8 mouse cellular contexts compared by ENCODE assay signal in genomic region chr8:83443052-83443400, GRCm38 (mm10). TPM values are rescaled to one million over a fixed set of nuclear protein-coding genes. Genes with fewer than 3 reads are reported as not detected.
DNase-seq lines count a peak whose midpoint lies in the region; ATAC-seq and TF ChIP-seq lines count a peak whose summit lies in the region.

No protein-coding gene starts in this region.

- H3K9ac ChIP-seq in heart, adult 2 months (ENCODE audit: low read depth, low read length) = no peak overlapping the region
- H3K9ac ChIP-seq in forebrain, postnatal 0 days = peak overlapping the region; percentile 95
- H3K9ac ChIP-seq in liver, embryonic 15.5 days = peak overlapping the region; percentile 95; the same call in 1 of the 2 replicates

- no peaks in the 10 kb centered on the region; the same call in 1 of the 2 replicates for H3K36me3 ChIP-seq in heart, adult 2 months (ENCODE audit: control insufficient read depth, insufficient read depth, low read length)
- H3K36me3 ChIP-seq in E14TG2a.4 (ENCODE audit: insufficient read depth, low read length) = peaks cover 1% of the 10 kb centered on the region
- no peaks in the 10 kb centered on the region for H3K36me3 ChIP-seq in forebrain, postnatal 0 days (ENCODE audit: insufficient read depth)
- peaks cover 8% of the 10 kb centered on the region for H3K36me3 ChIP-seq in liver, embryonic 15.5 days (replicated peaks)

- no peaks in the 10 kb centered on the region for H3K9me3 ChIP-seq in E14TG2a.4 (ENCODE audit: low read length)
- no peaks in the 10 kb centered on the region for H3K9me3 ChIP-seq in forebrain, postnatal 0 days (ENCODE audit: low read length)
- no peaks in the 10 kb centered on the region for H3K9me3 ChIP-seq in liver, embryonic 15.5 days (replicated peaks)

- no peak overlapping the region for H3K27ac ChIP-seq in heart, adult 2 months
- H3K27ac ChIP-seq in forebrain, postnatal 0 days (ENCODE audit: low read depth, low read length) = peak overlapping the region; percentile 96
- peak overlapping the region; percentile 96 for H3K27ac ChIP-seq in liver, embryonic 15.5 days (replicated peaks)

- ATAC-seq in forebrain, postnatal 0 days = no peak
- ATAC-seq in liver, embryonic 15.5 days (ENCODE audit: insufficient read depth) = no peak

- TF ChIP-seq CTCF in heart, adult 2 months (IDR thresholded peaks at IDR 0.05) = no peak
- no peak for TF ChIP-seq CTCF in E14TG2a.4 (conservative IDR thresholded peaks at IDR 0.05; ENCODE audit: low read length)
- no peak for TF ChIP-seq CTCF in forebrain, postnatal 0 days (IDR thresholded peaks at IDR 0.05; ENCODE audit: low read depth)

- TF ChIP-seq POLR2A in heart, adult 2 months (IDR thresholded peaks at IDR 0.05; ENCODE audit: insufficient read depth, low read depth, low read length) = no peak

- H3K27me3 ChIP-seq in heart, adult 2 months (ENCODE audit: control insufficient read depth, insufficient read depth, low read length) = no peaks in the 10 kb centered on the region
- no peaks in the 10 kb centered on the region for H3K27me3 ChIP-seq in E14TG2a.4 (ENCODE audit: insufficient read depth, low read length)
- H3K27me3 ChIP-seq in forebrain, postnatal 0 days (ENCODE audit: insufficient read depth, low read length) = no peaks in the 10 kb centered on the region
- no peaks in the 10 kb centered on the region for H3K27me3 ChIP-seq in liver, embryonic 15.5 days

- DNase-seq in heart, adult 2 months = no peak
- no peak for DNase-seq in heart, adult 18-20 months
- peak; percentile 50 for DNase-seq in forebrain, postnatal 0 days
- no peak for DNase-seq in natural killer cell, adult 2 months (ENCODE audit: low spot score in 2 of 2)
- DNase-seq in layer of hippocampus, adult 9-11 months = no peak
- no peak for DNase-seq in lung, postnatal 4 days

- no peaks in the 10 kb centered on the region; the same call in 1 of the 2 replicates for H3K79me2 ChIP-seq in heart, adult 2 months (replicated peaks; ENCODE audit: control insufficient read depth, insufficient read depth, low read length)

- peak overlapping the region; percentile 84 for H3K4me3 ChIP-seq in heart, adult 2 months
- H3K4me3 ChIP-seq in E14TG2a.4 (replicated peaks; ENCODE audit: low read length) = 0 out of 2 replicates have a peak overlapping the region, but pooled peaks have one; percentile 54
- peak overlapping the region; percentile 94 for H3K4me3 ChIP-seq in forebrain, postnatal 0 days (ENCODE audit: low read depth, low read length)
- H3K4me3 ChIP-seq in liver, embryonic 15.5 days (replicated peaks) = peak overlapping the region; percentile 92

- no peaks in the 10 kb centered on the region for H3K4me1 ChIP-seq in heart, adult 2 months (ENCODE audit: control insufficient read depth, insufficient read depth, low read length)
- peaks cover 9% of the 10 kb centered on the region for H3K4me1 ChIP-seq in E14TG2a.4 (replicated peaks; ENCODE audit: low read depth, low read length)
- peaks cover 18% of the 10 kb centered on the region for H3K4me1 ChIP-seq in forebrain, postnatal 0 days (ENCODE audit: insufficient read depth)
- H3K4me1 ChIP-seq in liver, embryonic 15.5 days (replicated peaks) = peaks cover 33% of the 10 kb centered on the region

- intact Hi-C loops in heart, adult 2 months (cut with DNase I) = loop anchor here (2.0 to 10.0 kb wide), 2 partner anchors 110 to 162 kb away; partner anchors contain the start of genes Dnajb1, Elmod2 and Tecr

- peak overlapping the region; percentile 67 for H3K4me2 ChIP-seq in forebrain, postnatal 0 days (ENCODE audit: low read depth)
- H3K4me2 ChIP-seq in liver, embryonic 15.5 days = peak overlapping the region; percentile 89

- no peak for TF ChIP-seq EP300 in heart, adult 2 months (IDR thresholded peaks at IDR 0.05; ENCODE audit: insufficient read depth, low read depth, low read length)

- 31% methylated on average over 5 of the region's 5 CpGs for WGBS in heart, adult 2 months
- WGBS in forebrain, postnatal 0 days = 17% methylated on average over 5 of the region's 5 CpGs
- 32% methylated on average over 5 of the region's 5 CpGs for WGBS in liver, embryonic 15.5 days (ENCODE audit: insufficient replicate concordance)

RNA-seq across cellular contexts. Expression of gene Scoc, which starts 15.2 kb away (rescaled TPM):
- total RNA-seq in heart, adult 2 months (2021) = 10 to 100 TPM; 52.3 TPM
- polyA plus RNA-seq in heart, adult 2 months (2012; rRNA removed) = 14.0 and 25.9 TPM in 2 replicates
- 10 to 100 TPM; 53.3 to 56.3 TPM for total RNA-seq in heart, adult 18-20 months (2021)
- total RNA-seq in forebrain, postnatal 0 days (2014; rRNA removed) = 404 and 447 TPM in 2 replicates
- 418 and 475 TPM in 2 replicates for polyA plus RNA-seq in forebrain, postnatal 0 days (2015; fragmentation: Nextera tagmentation; extraction: Ambion mirVana)
- 45.8 and 53.8 TPM in 2 replicates for polyA plus RNA-seq in liver, embryonic 15.5 days (2015; fragmentation: Nextera tagmentation; extraction: Ambion mirVana)

RNA-seq across cellular contexts. Expression of gene Clgn, which starts 53.4 kb away (rescaled TPM):
- total RNA-seq in heart, adult 2 months (2021) = not detected
- polyA plus RNA-seq in heart, adult 2 months (2012; rRNA removed) = 0.08 and 0.12 TPM in 2 replicates
- total RNA-seq in heart, adult 18-20 months (2021) = not detected
- 3.4 and 3.5 TPM in 2 replicates for total RNA-seq in forebrain, postnatal 0 days (2014; rRNA removed)
- polyA plus RNA-seq in forebrain, postnatal 0 days (2015; fragmentation: Nextera tagmentation; extraction: Ambion mirVana) = 4.6 and 5.7 TPM in 2 replicates
- 0.22 and 0.28 TPM in 2 replicates for polyA plus RNA-seq in liver, embryonic 15.5 days (2015; fragmentation: Nextera tagmentation; extraction: Ambion mirVana)
